Mouse (Mus musculus) neural tube, embryonic 10.5 days (tissue): ENCODE measurements around the gene Pnpla5.
A peak's percentile ranks its signal among the peaks of the same experiment; 100 is the strongest.
"Not testable (repeated sequence)": the region's sequence is repeated elsewhere in the genome, so short reads cannot be mapped to it uniquely, and the experiment has no call there.

ENCODE experiments used
- DNase-seq: peaks from one replicate; pipeline ENCODE4 v3.0.0-alpha.2; 2017; ENCODE audit warnings: low spot score; ENCODE audit errors: extremely low spot score

The Pnpla5 gene

GRCm38 (mm10) chr15:84120612-84121011 is 2.4 kb downstream of the Pnpla5 start:
- peak; percentile 32 for DNase-seq

GRCm38 (mm10) chr15:84116466-84116865 is 6.5 kb downstream of the Pnpla5 start:
- DNase-seq: no peak

GRCm38 (mm10) chr15:84115727-84116126 is 7.2 kb downstream of the Pnpla5 start:
- DNase-seq: no peak

- no peak for DNase-seq
Measured at GRCm38 (mm10) chr15:84113873-84114272, 9.1 kb downstream of the Pnpla5 start.

DNA sequence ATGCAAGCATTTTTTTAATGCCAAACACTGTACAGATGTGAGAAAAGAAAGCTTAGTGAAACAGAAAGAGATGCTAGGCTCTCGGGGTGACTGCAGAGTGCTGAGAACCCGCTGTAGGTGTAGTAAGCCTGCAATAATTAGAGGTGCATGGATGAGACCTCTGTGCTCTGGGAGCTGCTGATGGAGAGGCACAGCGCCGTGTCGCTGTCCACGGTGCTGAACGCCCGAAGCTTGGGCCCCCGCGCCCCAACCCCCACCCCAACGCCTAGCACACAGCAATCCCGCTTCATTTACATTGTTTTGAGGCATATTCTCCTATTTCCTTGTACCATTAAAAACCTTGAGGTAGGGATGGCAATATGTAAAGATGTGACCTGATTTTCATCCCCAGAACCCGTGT is 14.1 kb downstream of the Pnpla5 start:
- peak; percentile 50 for DNase-seq

- DNase-seq: no peak
Measured at GRCm38 (mm10) chr15:84105924-84106500, 17.0 kb downstream of the Pnpla5 start.

DNA sequence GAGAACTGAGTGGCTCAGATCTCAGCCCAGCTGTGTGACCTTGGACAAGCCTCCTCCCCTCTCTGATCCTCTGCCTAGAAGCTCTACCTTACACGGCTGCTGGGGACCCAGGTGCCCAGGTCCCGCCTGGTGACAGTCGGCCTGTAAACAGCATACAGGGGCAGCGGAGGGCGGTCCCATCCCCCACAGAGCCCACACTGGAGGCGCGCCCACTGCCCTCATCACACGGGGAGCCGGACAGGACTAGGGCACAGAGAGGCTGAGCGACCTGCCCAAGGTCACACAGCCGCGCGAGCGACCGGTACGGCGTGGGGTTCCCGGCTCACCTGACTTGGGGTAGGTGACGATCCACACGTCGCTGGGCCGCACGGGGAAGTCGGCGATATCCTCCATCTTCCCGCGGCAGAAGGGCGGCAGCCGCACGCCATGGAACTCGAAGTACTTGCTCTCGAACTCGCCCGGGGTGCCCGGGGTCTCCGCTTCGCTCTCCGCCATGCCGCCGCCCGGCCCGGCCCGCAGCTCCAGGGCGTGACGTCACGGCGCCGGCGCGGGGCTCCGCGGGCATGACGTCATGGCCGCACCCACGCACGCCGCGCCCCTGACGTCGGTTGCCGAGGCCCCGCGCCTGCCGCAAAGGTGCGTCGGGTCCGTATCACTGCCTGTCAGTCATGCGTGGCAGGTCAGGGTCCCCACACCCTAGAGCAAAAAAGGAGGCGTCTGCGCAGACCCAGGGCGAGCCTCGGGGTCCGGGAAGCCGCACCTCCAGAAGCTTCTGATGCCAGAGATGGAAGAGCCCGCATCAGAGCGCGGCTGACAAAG is 17.7 kb downstream of the Pnpla5 start, which contains the start of gene Sult4a1:
Gene Sult4a1, minus strand, starts transcription at position 650 of the 819 bp plus-strand sequence.
- DNase-seq: peak; percentile 42

GRCm38 (mm10) chr15:84104626-84105025 is 18.3 kb downstream of the Pnpla5 start:
- DNase-seq: no peak

- not testable (repeated sequence) for DNase-seq
Measured at GRCm38 (mm10) chr15:84097536-84097935, 25.4 kb downstream of the Pnpla5 start.

DNA sequence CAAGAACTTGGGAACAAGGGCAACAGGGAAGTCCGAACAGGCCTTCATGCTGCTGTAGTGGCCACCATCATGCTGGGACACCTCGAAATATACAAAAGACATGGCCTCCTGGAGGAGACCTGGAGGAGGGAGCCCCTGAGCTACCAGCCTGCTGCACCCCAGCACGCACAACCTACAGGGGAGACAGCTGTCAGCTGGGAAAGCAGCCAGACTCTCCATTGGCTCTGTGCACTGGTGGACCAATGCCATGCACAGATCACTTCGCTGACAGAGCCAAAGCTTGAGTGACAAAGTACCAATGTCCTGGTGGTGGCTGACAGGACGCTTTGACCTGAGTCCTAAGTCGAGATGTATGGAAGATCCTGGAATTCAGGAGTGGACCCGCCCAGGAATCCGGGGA is 26.9 kb downstream of the Pnpla5 start:
- no peak for DNase-seq

- DNase-seq: no peak
Measured at GRCm38 (mm10) chr15:84094921-84095320, 28.1 kb downstream of the Pnpla5 start.

- DNase-seq: no peak
Measured at GRCm38 (mm10) chr15:84086775-84087174, 36.2 kb downstream of the Pnpla5 start.

GRCm38 (mm10) chr15:84086364-84086763 is 36.6 kb downstream of the Pnpla5 start:
- no peak for DNase-seq

DNA sequence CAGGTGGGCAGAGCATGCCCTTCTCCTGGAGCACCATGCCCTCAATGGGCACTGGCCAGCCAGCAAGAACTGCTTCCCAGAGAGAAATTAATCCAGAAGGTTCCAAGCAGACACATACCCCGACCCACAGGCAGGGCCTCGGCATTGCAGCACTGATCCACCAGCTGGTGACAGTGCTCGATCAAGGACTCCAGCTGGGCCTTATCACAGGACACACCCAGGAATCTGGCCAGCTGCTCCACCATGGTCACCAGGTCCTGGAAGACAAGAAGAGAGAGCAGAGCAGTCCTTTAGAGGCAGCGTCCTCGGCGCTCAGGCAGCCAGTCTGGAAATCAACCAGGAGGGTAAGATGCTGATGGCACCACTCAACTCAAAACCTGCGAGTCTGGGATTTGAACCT is 42.9 kb downstream of the Pnpla5 start:
- no peak for DNase-seq

DNA sequence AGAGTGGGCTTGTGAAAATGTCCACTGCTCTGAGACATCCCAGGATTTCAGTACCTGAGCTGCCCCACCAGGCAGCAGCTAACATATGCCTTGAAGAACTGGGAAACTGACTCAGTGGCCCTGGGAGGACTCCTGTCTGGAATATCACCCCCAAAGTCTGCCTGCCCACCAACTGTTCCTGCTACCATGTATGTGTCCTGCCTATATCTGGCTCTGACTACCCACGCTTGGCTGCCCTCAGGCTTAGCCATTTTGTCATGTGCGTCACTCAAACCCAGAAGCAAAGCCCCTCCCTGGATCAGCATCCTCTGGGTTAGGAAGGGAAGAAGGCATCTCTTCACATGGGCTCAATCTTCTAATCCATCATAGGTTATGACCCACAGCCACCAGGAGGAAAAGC is 43.5 kb downstream of the Pnpla5 start:
- no peak for DNase-seq

DNA sequence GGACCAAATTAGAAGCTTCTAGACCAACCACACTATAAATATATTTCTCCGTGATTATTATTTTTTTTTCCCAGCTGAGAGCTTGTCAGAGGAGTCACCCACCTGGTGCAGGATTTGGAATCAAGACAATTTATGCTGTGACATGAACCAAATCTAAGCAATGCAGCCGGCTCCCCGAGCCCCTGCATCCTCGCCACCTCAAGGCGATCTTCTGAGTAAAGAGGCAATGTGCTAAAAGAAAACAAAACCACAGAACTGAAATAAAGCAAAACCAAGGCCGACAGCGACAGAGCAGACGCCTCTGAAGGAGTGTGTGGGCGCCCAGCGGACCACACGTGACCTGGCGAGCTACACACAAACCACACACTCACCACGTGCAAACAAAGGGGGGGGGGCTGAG is 44.3 kb downstream of the Pnpla5 start:
- DNase-seq: no peak

GRCm38 (mm10) chr15:84077151-84077550 is 45.8 kb downstream of the Pnpla5 start:
- peak; percentile 18 for DNase-seq

DNA sequence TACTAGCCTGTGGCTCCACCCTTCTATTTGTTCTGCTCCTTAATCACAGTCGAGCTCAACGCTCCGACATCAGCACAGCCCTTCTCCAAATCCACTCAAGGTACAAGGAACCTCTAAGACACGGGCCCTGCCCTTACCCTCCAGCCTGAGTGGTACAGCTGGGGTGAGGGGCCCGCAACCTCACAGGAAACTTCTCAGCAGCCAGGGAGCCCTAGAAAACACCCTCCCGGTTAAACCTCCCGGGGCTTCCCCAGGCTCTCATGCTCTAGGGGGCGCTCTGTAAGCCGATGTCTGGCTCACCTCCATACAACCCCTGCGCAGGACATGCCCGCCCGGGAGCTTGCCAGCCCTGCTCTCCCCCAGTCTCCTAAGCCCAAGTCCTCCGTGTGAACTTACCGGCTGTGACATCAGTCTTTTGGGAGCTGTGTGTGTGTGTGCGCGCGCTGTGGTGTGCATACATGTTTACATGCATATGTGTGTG is 48.2 kb downstream of the Pnpla5 start:
- DNase-seq: peak; percentile 40

DNA sequence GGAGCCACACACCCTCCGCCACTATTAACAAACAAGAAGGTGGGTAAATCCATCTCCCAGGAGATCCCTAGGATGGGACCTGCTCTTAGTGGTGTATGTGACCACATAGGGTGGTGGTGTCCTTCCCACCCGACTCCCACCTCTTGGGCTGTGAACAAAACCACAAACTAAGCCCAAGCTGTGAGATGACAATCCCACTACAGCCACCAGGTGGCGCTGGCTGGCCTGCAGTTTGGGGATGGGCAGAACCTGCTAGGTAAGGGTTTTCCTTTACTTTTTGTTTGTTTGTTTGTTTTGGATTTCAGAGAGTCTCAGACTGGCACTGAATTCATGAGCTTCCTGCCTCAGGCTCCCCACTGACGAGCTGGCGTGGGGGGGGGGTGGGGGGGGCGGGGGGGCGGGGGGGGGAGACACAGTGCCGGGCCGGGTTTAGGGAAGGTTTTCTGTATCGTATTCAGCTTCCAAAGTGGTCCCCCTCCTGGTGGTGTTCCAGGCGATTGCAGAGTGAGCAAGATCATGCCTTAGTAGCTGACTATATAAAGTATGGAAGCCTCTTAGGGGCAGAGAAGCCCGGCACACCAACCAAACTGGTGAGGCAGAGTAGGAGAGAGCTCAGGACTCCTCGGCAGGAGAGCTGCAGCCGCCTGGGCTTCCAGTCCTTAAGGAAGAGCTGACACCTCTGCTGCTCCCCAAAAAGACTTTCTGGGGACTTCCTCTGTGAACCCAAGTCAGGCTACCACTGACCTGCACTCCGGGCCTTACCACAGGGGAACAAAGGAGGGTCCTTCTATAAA is 48.9 kb downstream of the Pnpla5 start:
- peak; percentile 87 for DNase-seq

DNA sequence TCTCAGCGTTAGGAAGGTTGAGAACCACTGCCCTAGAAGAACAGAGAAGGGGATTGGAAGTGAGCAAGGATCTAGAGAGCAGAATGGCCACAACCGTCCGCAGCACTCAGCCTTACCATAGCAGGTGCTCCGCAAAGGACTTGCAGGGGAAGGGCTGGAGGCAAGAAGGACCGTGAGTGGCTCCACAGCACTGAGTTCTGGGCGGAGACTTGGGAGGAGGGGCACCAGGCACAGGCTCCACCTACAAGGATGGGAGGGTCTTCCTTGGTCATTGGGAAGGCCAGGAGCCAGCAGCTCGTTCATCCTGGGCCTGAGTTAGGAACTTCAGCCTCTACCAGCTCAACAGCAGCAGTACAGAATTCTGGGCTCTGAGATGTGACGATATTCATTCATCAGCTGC is 49.9 kb downstream of the Pnpla5 start:
- DNase-seq: no peak

- DNase-seq: peak; percentile 71
Measured at GRCm38 (mm10) chr15:84072226-84072625, 50.7 kb downstream of the Pnpla5 start.

DNA sequence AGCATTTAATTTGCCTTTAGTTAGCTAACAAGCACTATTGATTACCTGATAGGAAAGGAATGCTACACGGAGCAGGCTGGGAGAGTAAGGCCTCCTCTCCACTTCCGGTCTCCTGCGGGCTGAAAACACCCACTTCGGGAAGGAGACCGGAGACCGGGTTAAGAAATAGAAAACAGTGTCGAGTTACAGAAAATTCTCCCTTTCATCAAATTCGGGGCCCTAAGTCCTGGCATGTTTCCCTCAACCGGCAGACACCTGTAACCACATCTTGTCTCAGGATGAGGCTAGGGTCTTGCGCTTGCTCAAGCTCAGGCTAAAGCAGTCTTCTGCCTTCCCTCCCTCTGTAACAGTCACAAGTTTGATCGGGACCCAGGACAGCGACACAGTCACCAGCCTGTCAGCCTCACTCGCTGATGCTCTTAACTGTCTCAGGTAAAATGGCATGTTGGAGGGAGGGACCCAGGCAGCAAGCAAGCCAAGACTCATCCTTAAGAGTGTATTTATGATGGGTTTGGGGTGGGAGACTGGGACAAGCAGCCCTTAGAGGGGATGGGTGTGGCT is 52.8 kb downstream of the Pnpla5 start:
- peak; percentile 21 for DNase-seq
